Mouse (Mus musculus) lung, embryonic 16.5 days (tissue): ENCODE results near the gene Kcnh1. TPM values are rescaled to one million over a fixed set of nuclear protein-coding genes. Genes with fewer than 3 reads are reported as not detected.

Experiments
- ATAC-seq: fragments of 200-750 bp; cut with Nextera tagmentation; 2 replicates; pipeline ENCODE4 v1.8.0; 2017; ENCODE audit warnings: low read depth, mild to moderate bottlenecking, moderate library complexity
- H3K27ac ChIP-seq: fragments of 300-500 bp; sonication (generic); 2 replicates; pipeline ENCODE4 v1.5.1; 2014; ENCODE audit warnings: mild to moderate bottlenecking, control low read depth, low read length
- H3K27me3 ChIP-seq: fragments of 300-500 bp; sonication (generic); 2 replicates; pipeline ENCODE4 v1.6.1; 2014; ENCODE audit warnings: low read depth, low read length, mixed read lengths; ENCODE audit not compliant: control insufficient read depth, insufficient read depth
- H3K36me3 ChIP-seq: fragments of 300-500 bp; sonication (generic); 2 replicates; pipeline ENCODE4 v1.6.1; 2014; ENCODE audit warnings: low read length; ENCODE audit not compliant: control insufficient read depth, insufficient read depth
- H3K4me1 ChIP-seq: fragments of 300-500 bp; sonication (generic); replicated peaks from 2 replicates; pipeline ENCODE4 v1.6.1; 2014; ENCODE audit warnings: low read length, mixed read lengths; ENCODE audit not compliant: control insufficient read depth, insufficient read depth
- H3K4me2 ChIP-seq: fragments of 300-500 bp; sonication (generic); 2 replicates; pipeline ENCODE4 v1.6.1; 2014; ENCODE audit warnings: low read depth, low read length, control low read depth
- H3K4me3 ChIP-seq: fragments of 300-500 bp; sonication (generic); 2 replicates; pipeline ENCODE4 v1.5.1; 2014; ENCODE audit warnings: mild to moderate bottlenecking, low read length, control low read depth
- H3K9ac ChIP-seq: fragments of 300-500 bp; sonication (generic); 2 replicates; pipeline ENCODE4 v1.6.1; 2014; ENCODE audit warnings: low read length, control low read depth
- H3K9me3 ChIP-seq: fragments of 300-500 bp; sonication (generic); 2 replicates; pipeline ENCODE4 v1.6.1; 2016; ENCODE audit warnings: low read length; ENCODE audit not compliant: control insufficient read depth
- WGBS: fragments of 180-500 bp; shearing (Covaris S2); extraction: QIAGEN DNeasy Blood & Tissue Kit; methylation state at CpG from one replicate; pipeline ENCODE4 v1.1.7; 2014; 5-methylcytosine and 5-hydroxymethylcytosine counted together
- polyA plus RNA-seq: library from polyadenylated mRNA; unstranded; fragments of >200 nt; fragmentation: Nextera tagmentation; extraction: Ambion mirVana; gene quantifications from 2 replicates; pipeline ENCODE4 v1.2.1, GENCODE M21; 2015

Gene Kcnh1
- polyA plus RNA-seq, 1 experiment from 2014 or later: 0.97 TPM

GRCm38 (mm10) chr1:192402911-192403704 lies 212.5 kb downstream of the Kcnh1 start:
- Histone ChIP-seq H3K9me3 (no peaks in the 10 kb centered on the region), H3K36me3 (no peaks in the 10 kb centered on the region), H3K4me1 (0 out of 2 replicates have a peak, but pooled peaks cover 2% of the 10 kb centered on the region), H3K27ac (no peak overlapping the region), H3K4me2 (no peak overlapping the region), H3K4me3 (no peak overlapping the region), H3K9ac (no peak overlapping the region), H3K27me3 (no peaks in the 10 kb centered on the region)
- 72% methylated on average over 8 of the region's 8 CpGs for WGBS
- ATAC-seq: no peak

GRCm38 (mm10) chr1:192405136-192405535 lies 214.6 kb downstream of the Kcnh1 start:
- 81% methylated on average over 4 of the region's 4 CpGs for WGBS

GRCm38 (mm10) chr1:192406589-192406988 lies 216.0 kb downstream of the Kcnh1 start:
- no peak for ATAC-seq

More at GRCm38 (mm10) chr1:192405136-192405535, 214.6 kb downstream of the Kcnh1 start:
- H3K9ac ChIP-seq: no peak overlapping the region
- H3K4me3 ChIP-seq: no peak overlapping the region
- H3K9me3 ChIP-seq: no peaks in the 10 kb centered on the region
- no peaks in the 10 kb centered on the region for H3K36me3 ChIP-seq
- no peak overlapping the region for H3K4me2 ChIP-seq
- H3K27me3 ChIP-seq: no peaks in the 10 kb centered on the region
- 0 out of 2 replicates have a peak, but pooled peaks cover 2% of the 10 kb centered on the region for H3K4me1 ChIP-seq
- ATAC-seq: no peak
- H3K27ac ChIP-seq: no peak overlapping the region

GRCm38 (mm10) chr1:192415813-192416212 lies 225.2 kb downstream of the Kcnh1 start:
- no peak for ATAC-seq
- no peaks in the 10 kb centered on the region for H3K36me3 ChIP-seq
- H3K4me2 ChIP-seq: no peak overlapping the region
- H3K4me3 ChIP-seq: no peak overlapping the region
- H3K27me3 ChIP-seq: no peaks in the 10 kb centered on the region
- no peaks in the 10 kb centered on the region for H3K9me3 ChIP-seq
- H3K9ac ChIP-seq: no peak overlapping the region
- no peak overlapping the region for H3K27ac ChIP-seq
- WGBS: 57% methylated on average over 3 of the region's 3 CpGs
- no peaks in the 10 kb centered on the region for H3K4me1 ChIP-seq

More at GRCm38 (mm10) chr1:192406589-192406988, 216.0 kb downstream of the Kcnh1 start:
- Histone ChIP-seq H3K36me3 (no peaks in the 10 kb centered on the region), H3K27ac (no peak overlapping the region), H3K9ac (no peak overlapping the region), H3K4me2 (no peak overlapping the region), H3K4me1 (no peaks in the 10 kb centered on the region), H3K27me3 (no peaks in the 10 kb centered on the region), H3K9me3 (no peaks in the 10 kb centered on the region), H3K4me3 (no peak overlapping the region)
- 72% methylated on average over 5 of the region's 5 CpGs for WGBS

GRCm38 (mm10) chr1:192416241-192416821 lies 225.8 kb downstream of the Kcnh1 start:
- 77% methylated on average over 9 of the region's 9 CpGs for WGBS
- H3K9ac ChIP-seq: no peak overlapping the region
- no peaks in the 10 kb centered on the region for H3K4me1 ChIP-seq
- no peaks in the 10 kb centered on the region for H3K27me3 ChIP-seq
- no peaks in the 10 kb centered on the region for H3K36me3 ChIP-seq
- H3K4me2 ChIP-seq: no peak overlapping the region
- H3K9me3 ChIP-seq: no peaks in the 10 kb centered on the region
- no peak overlapping the region for H3K27ac ChIP-seq
- H3K4me3 ChIP-seq: no peak overlapping the region
- no peak for ATAC-seq

GRCm38 (mm10) chr1:192419176-192419575 lies 228.6 kb downstream of the Kcnh1 start:
- no peak for ATAC-seq
- no peaks in the 10 kb centered on the region for H3K36me3 ChIP-seq
- no peak overlapping the region for H3K27ac ChIP-seq
- no peaks in the 10 kb centered on the region for H3K27me3 ChIP-seq
- no peak overlapping the region for H3K4me3 ChIP-seq
- no peaks in the 10 kb centered on the region for H3K9me3 ChIP-seq
- H3K9ac ChIP-seq: no peak overlapping the region
- no peaks in the 10 kb centered on the region for H3K4me1 ChIP-seq
- 73% methylated on average over 5 of the region's 5 CpGs for WGBS
- no peak overlapping the region for H3K4me2 ChIP-seq

GRCm38 (mm10) chr1:192421377-192422166 lies 231.0 kb downstream of the Kcnh1 start:
- H3K36me3 ChIP-seq: no peaks in the 10 kb centered on the region
- H3K9me3 ChIP-seq: no peaks in the 10 kb centered on the region
- H3K4me1 ChIP-seq: no peaks in the 10 kb centered on the region
- H3K4me3 ChIP-seq: no peak overlapping the region
- no peak overlapping the region for H3K9ac ChIP-seq
- H3K27me3 ChIP-seq: no peaks in the 10 kb centered on the region
- H3K27ac ChIP-seq: no peak overlapping the region
- H3K4me2 ChIP-seq: no peak overlapping the region
- ATAC-seq: no peak
- WGBS: 81% methylated on average over 14 of the region's 14 CpGs

- WGBS: 86% methylated on average over 2 of the region's 2 CpGs
- H3K4me1 ChIP-seq: no peaks in the 10 kb centered on the region
Observed at GRCm38 (mm10) chr1:192431423-192431822, 240.8 kb downstream of the Kcnh1 start.

GRCm38 (mm10) chr1:192435503-192435902 lies 244.9 kb downstream of the Kcnh1 start:
- Histone ChIP-seq H3K4me3 (no peak overlapping the region), H3K4me1 (no peaks in the 10 kb centered on the region), H3K27ac (no peak overlapping the region), H3K9me3 (no peaks in the 10 kb centered on the region), H3K36me3 (no peaks in the 10 kb centered on the region), H3K4me2 (no peak overlapping the region), H3K9ac (no peak overlapping the region), H3K27me3 (no peaks in the 10 kb centered on the region)
- ATAC-seq: peak; percentile 64; the same call in 1 of the 2 replicates
- 66% methylated on average over 2 of the region's 2 CpGs for WGBS

More at GRCm38 (mm10) chr1:192431423-192431822, 240.8 kb downstream of the Kcnh1 start:
- no peaks in the 10 kb centered on the region for H3K36me3 ChIP-seq
- ATAC-seq: no peak
- H3K27ac ChIP-seq: no peak overlapping the region
- H3K4me3 ChIP-seq: no peak overlapping the region
- H3K4me2 ChIP-seq: no peak overlapping the region
- no peaks in the 10 kb centered on the region for H3K27me3 ChIP-seq
- H3K9me3 ChIP-seq: no peaks in the 10 kb centered on the region
- no peak overlapping the region for H3K9ac ChIP-seq
